Mouse (Mus musculus) hindbrain, embryonic 11.5 days (tissue): ENCODE data around the gene H1f0. TPM values are rescaled to one million over a fixed set of nuclear protein-coding genes. Genes with fewer than 3 reads are reported as not detected.

Source experiments
- ATAC-seq: fragments of 200-750 bp; cut with Nextera tagmentation; 2 replicates; pipeline ENCODE4 v1.8.0; 2017; ENCODE audit warnings: mild to moderate bottlenecking, moderate TSS enrichment, moderate library complexity; ENCODE audit not compliant: low FRiP score
- DNase-seq: peaks from one replicate; pipeline ENCODE4 v3.0.0-alpha.2; 2015; ENCODE audit warnings: low spot score
- H3K27ac ChIP-seq: fragments of 300-500 bp; sonication (generic); 2 replicates; pipeline ENCODE4 v1.5.1; 2014; ENCODE audit warnings: mild to moderate bottlenecking, low read depth, low read length
- H3K27me3 ChIP-seq: fragments of 300-500 bp; sonication (generic); 2 replicates; pipeline ENCODE4 v1.6.1; 2014; ENCODE audit warnings: mild to moderate bottlenecking, low read length, moderate library complexity, mixed read lengths; ENCODE audit not compliant: control insufficient read depth, insufficient read depth
- H3K36me3 ChIP-seq: fragments of 300-500 bp; sonication (generic); 2 replicates; pipeline ENCODE4 v1.6.1; 2014; ENCODE audit warnings: mild to moderate bottlenecking, low read length, moderate library complexity, mixed read lengths; ENCODE audit not compliant: control insufficient read depth, insufficient read depth
- H3K4me1 ChIP-seq: fragments of 300-500 bp; sonication (generic); replicated peaks from 2 replicates; pipeline ENCODE4 v1.6.1; 2014; ENCODE audit warnings: low read length, mixed read lengths; ENCODE audit not compliant: control insufficient read depth, insufficient read depth
- H3K4me2 ChIP-seq: fragments of 300-500 bp; sonication (generic); replicated peaks from 2 replicates; pipeline ENCODE4 v1.6.1; 2014; ENCODE audit warnings: mild to moderate bottlenecking, low read depth, low read length
- H3K4me3 ChIP-seq: fragments of 300-500 bp; sonication (generic); 2 replicates; pipeline ENCODE4 v1.5.1; 2014; ENCODE audit warnings: low read depth, low read length
- H3K9ac ChIP-seq: fragments of 300-500 bp; sonication (generic); 2 replicates; pipeline ENCODE4 v1.6.1; 2014; ENCODE audit warnings: low read depth, low read length
- H3K9me3 ChIP-seq: fragments of 300-500 bp; sonication (generic); 2 replicates; pipeline ENCODE4 v1.6.1; 2016; ENCODE audit warnings: low read length; ENCODE audit not compliant: control insufficient read depth
- WGBS: fragments of 180-500 bp; shearing (Covaris S2); extraction: QIAGEN DNeasy Blood & Tissue Kit; methylation state at CpG from one replicate; pipeline ENCODE4 v1.1.7; 2014; 5-methylcytosine and 5-hydroxymethylcytosine counted together
- polyA plus RNA-seq: library from polyadenylated mRNA; unstranded; fragments of >200 nt; fragmentation: Nextera tagmentation; extraction: Ambion mirVana; gene quantifications from 2 replicates; pipeline ENCODE4 v1.2.1, GENCODE M21; 2014

Gene H1f0
- polyA plus RNA-seq, 1 experiment from 2014 or later: 154 TPM

DNA sequence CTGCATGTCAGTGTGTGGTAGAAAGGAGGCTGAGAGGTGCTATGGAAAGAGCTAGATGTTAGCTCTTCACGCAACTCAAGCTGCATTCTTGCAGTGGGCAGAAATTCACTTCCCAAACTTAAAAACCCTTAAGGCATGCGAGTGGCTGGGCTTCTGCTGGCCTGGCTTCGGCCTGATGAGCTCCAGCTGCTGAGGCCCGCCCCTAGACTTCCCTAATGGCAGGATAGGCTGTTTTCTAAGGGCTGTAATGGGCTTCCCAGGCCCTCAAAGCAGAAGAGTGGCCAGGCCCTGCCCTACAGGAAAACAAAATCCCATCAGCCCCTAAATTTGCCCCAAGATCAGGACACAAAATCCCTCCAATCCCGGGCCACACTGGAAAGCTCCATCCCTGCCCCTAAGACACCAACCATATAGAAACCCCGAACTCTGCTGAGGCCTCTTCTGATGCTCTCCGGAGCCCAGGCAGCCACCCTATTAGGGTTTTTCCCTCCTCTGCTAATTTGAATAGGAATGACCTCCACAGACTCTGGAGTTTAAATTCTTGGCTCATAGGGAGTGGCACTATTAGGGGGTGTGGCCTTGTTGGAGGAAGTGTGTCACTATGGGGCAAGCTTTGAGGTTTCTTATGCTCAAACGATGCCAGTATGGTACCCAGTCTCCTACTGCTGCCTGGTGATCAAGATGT lies 37.0 kb downstream of the H1f0 start:
- Histone ChIP-seq H3K4me2 (no peak overlapping the region), H3K27me3 (no peaks in the 10 kb centered on the region), H3K27ac (no peak overlapping the region), H3K9ac (no peak overlapping the region), H3K4me1 (no peaks in the 10 kb centered on the region; the same call in 1 of the 2 replicates), H3K9me3 (no peaks in the 10 kb centered on the region), H3K4me3 (no peak overlapping the region), H3K36me3 (no peaks in the 10 kb centered on the region)
- ATAC-seq (no peak), DNase-seq (no peak)
- WGBS: 64% methylated on average over 8 of the region's 8 CpGs

GRCm38 (mm10) chr15:79066276-79066675 lies 38.0 kb downstream of the H1f0 start:
- H3K4me1 ChIP-seq: no peaks in the 10 kb centered on the region; the same call in 1 of the 2 replicates
- H3K27ac ChIP-seq: no peak overlapping the region
- no peak overlapping the region for H3K4me3 ChIP-seq
- WGBS: 52% methylated on average over 2 of the region's 2 CpGs
- H3K27me3 ChIP-seq: no peaks in the 10 kb centered on the region
- no peak overlapping the region for H3K9ac ChIP-seq
- ATAC-seq (no peak), DNase-seq (no peak)
- H3K4me2 ChIP-seq: no peak overlapping the region
- H3K36me3 ChIP-seq: no peaks in the 10 kb centered on the region
- H3K9me3 ChIP-seq: no peaks in the 10 kb centered on the region

DNA sequence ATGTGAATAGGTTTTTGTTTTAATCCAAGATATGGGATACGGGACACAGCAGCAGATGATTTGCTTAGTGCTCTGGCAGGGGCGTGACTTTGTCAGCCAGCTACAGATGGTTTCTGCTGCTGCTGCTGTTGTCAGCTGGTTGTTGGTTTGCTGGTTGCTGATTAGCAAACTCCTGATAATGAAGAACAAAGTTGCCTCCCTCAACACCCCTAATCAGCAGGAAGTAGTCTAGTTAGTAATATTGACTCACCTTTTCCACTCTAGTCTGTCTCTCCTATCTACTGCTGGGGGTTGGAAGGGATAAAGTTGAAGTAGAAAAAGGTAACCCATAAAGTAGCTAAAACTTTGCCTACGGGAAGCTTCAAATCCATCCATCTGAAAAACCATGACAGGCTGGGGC lies 39.4 kb downstream of the H1f0 start:
- H3K4me2 ChIP-seq: no peak overlapping the region
- H3K27ac ChIP-seq: no peak overlapping the region
- WGBS: 85% methylated on average over 3 of the region's 3 CpGs
- no peaks in the 10 kb centered on the region for H3K27me3 ChIP-seq
- no peaks in the 10 kb centered on the region; the same call in 1 of the 2 replicates for H3K4me1 ChIP-seq
- DNase-seq (no peak), ATAC-seq (no peak)
- no peaks in the 10 kb centered on the region for H3K36me3 ChIP-seq
- H3K9me3 ChIP-seq: no peaks in the 10 kb centered on the region
- no peak overlapping the region for H3K4me3 ChIP-seq
- no peak overlapping the region for H3K9ac ChIP-seq

DNA sequence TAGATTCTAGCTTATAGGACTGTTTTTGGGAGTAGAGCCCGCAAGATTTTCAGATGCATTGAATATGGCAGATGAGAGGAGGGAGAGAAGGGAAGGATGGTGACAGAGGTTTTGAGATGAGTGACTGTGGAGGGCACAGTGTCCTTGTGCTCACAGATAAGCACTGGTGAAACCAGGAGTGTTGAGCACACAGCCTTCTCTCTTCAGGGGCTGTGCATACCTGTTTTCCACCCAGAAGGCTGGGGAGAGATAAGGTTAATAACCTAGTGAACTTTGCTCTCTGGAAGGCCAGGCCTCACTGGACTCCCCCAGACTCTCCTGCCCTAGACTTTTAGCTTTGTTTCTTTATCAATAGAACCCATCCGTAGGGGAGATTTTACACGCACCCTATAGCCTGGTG lies 40.2 kb downstream of the H1f0 start:
- no peak overlapping the region for H3K4me3 ChIP-seq
- no peak overlapping the region for H3K27ac ChIP-seq
- no peak for ATAC-seq
- no peaks in the 10 kb centered on the region for H3K27me3 ChIP-seq
- H3K4me2 ChIP-seq: no peak overlapping the region
- no peak overlapping the region for H3K9ac ChIP-seq
- WGBS: 86% methylated on average over 3 of the region's 3 CpGs
- DNase-seq: no peak
- H3K4me1 ChIP-seq: no peaks in the 10 kb centered on the region; the same call in 1 of the 2 replicates
- no peaks in the 10 kb centered on the region for H3K9me3 ChIP-seq
- no peaks in the 10 kb centered on the region for H3K36me3 ChIP-seq

GRCm38 (mm10) chr15:79071117-79072039 lies 43.1 kb downstream of the H1f0 start:
- Histone ChIP-seq H3K4me2 (no peak overlapping the region), H3K27me3 (no peaks in the 10 kb centered on the region), H3K9me3 (no peaks in the 10 kb centered on the region), H3K4me3 (no peak overlapping the region), H3K9ac (no peak overlapping the region), H3K4me1 (peaks cover 4% of the 10 kb centered on the region; the same call in 1 of the 2 replicates), H3K27ac (no peak overlapping the region), H3K36me3 (no peaks in the 10 kb centered on the region)
- ATAC-seq (no peak), DNase-seq (peak; percentile 28)
- 60% methylated on average over 5 of the region's 5 CpGs for WGBS

DNA sequence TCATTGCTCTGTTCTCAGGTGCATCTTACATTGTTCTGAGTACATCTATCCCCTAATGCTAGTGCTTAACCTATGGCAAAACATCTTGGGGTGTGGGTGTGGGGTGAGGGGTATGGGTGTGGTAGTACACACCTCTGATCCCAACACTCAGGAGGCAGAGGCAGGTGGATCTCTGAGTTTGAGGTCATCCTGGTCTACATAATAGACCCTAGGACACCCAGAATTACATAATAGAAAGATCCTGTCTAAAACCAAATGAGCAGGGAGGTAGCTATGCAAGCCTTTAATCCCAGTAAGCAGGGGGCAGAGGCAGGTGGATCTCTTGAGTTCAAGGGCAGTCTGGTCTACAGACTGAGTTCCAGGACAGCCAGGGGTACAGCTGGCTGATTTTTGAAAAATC lies 45.5 kb downstream of the H1f0 start:
- ATAC-seq (no peak), DNase-seq (no peak)
- Histone ChIP-seq H3K9me3 (no peaks in the 10 kb centered on the region), H3K27ac (no peak overlapping the region), H3K9ac (no peak overlapping the region), H3K36me3 (0 out of 2 replicates have a peak, but pooled peaks cover 2% of the 10 kb centered on the region), H3K27me3 (no peaks in the 10 kb centered on the region), H3K4me2 (no peak overlapping the region), H3K4me3 (no peak overlapping the region), H3K4me1 (peaks cover 4% of the 10 kb centered on the region; the same call in 1 of the 2 replicates)

DNA sequence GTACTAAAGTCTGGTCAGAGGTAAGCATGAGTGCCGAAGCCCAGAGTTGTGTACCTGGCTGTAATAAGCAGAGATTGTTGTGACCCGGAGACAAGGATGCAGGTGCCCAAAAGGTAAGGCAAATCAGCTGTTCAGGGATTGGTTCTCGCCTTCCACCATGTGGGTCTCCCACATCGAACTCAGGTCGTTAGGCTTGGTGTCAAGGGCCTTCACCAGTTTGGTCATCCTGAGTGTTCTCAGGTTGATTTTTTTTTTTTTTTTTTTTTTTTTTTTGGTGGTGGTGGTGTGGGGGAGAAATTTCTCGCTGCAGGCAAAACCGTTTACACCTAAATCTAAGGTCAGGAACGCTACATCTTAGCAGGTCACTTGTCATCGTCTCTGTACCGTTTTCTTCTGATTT lies 46.2 kb downstream of the H1f0 start:
- Histone ChIP-seq H3K4me2 (peak overlapping the region; percentile 78), H3K36me3 (0 out of 2 replicates have a peak, but pooled peaks cover 2% of the 10 kb centered on the region), H3K27me3 (no peaks in the 10 kb centered on the region), H3K4me3 (peak overlapping the region; percentile 93), H3K9me3 (no peaks in the 10 kb centered on the region), H3K9ac (peak overlapping the region; percentile 76), H3K4me1 (peaks cover 4% of the 10 kb centered on the region; the same call in 1 of the 2 replicates), H3K27ac (peak overlapping the region; percentile 43)
- no peak for DNase-seq
- WGBS: 44% methylated on average over 10 of the region's 10 CpGs
- ATAC-seq: no peak

DNA sequence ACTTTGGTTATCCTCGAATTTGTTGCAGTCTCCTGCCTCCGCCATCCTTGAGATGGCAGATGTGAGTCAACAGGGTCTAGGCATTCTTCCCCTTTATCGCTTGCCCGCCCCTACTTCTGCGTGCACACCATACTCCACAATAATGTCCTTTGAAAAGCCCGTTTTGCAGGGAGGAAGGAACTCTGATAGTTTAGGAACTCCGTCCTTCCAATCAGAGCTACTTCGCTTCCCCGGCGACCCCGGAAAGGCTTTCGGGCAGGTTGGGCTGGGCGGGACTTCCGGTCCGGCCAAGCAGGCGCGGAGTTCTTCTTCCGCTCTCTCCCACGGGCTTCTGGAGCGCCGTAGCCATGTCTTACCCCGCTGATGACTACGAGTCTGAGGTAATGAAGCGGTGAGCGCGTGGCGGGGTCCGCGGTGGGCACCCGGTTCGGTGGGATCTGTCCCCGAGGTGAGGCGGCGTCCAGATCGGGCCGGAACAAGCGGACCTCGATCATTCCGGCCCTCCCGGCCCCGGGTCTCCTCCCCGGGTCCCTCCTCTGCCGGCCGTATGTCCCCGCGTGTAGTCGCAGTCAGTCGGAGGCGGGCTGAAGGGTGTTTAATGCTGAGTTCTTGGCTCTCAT lies 46.8 kb downstream of the H1f0 start, which contains the start of gene Eif3l:
Eif3l (plus strand) TSS at position 267 of the 620 bp plus-strand sequence.
- under 1% methylated on average over 49 of the region's 49 CpGs for WGBS
- no peaks in the 10 kb centered on the region for H3K9me3 ChIP-seq

More for the DNA sequence above, 46.8 kb downstream of the H1f0 start, which contains the start of gene Eif3l:
- peak within 1 kb of the TSS; percentile 76 for H3K9ac ChIP-seq
- H3K27me3 ChIP-seq: no peaks in the 10 kb centered on the region
- peak within 1 kb of the TSS; percentile 78 for H3K4me2 ChIP-seq
- peak within 1 kb of the TSS; percentile 93 for H3K4me3 ChIP-seq
- DNase-seq (peak; percentile 91), ATAC-seq (peak; percentile 81)
- peak within 1 kb of the TSS; percentile 43 for H3K27ac ChIP-seq
- H3K36me3 ChIP-seq: 0 out of 2 replicates have a peak, but pooled peaks cover 2% of the 10 kb centered on the region
- peaks cover 4% of the 10 kb centered on the region; the same call in 1 of the 2 replicates for H3K4me1 ChIP-seq
